Mouse (Mus musculus): ENCODE data around the gene Ebf1. TPM values are rescaled to one million over a fixed set of nuclear protein-coding genes. Genes with fewer than 3 reads are reported as not detected.

Ebf1 gene
- polyA plus RNA-seq, 1 experiment from 2014 or later, result 43.7 TPM

DNA sequence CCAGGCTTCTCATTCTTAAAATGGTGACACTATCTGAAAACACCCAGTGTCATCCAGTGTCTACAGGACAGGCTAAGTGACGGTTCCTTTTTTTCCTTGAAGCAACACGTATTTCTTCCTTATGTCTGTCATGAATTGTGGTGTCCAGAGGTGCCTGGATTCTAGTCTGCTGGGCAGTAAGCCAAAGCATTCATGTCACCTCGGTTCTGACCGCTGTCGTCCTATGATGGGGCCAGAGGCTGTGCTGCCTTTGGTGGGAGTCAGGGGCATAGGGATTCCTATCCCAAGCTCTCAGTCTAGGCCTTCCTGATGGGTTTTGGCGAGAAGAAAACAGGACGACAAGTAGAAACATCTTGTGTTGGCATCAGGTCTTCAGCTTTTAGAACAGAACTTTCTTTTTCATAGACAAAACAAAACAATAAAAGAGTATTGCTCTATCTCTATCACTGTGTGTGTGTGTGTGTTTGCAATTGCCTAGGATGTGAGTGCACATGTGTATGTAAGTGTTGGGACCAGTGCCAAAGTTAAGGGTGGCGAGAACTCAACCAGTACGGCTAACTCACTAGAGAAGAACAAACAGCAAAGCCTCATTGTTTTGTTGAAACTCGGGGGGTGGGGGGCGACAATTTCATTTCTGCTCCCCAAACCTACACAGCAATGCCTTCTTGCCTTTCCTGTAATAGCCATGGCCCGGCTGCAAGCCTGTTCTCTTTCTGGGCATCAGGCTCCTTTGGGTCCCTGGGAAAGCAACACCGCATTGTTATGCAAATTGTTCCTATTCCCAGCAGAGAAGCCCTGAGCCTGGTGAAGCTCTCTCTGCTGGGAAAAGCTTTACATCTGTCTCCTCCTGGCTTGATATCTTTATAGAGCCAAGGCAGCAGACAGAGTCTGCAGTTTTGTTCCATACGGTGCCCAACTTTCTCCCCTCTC is 224.3 kb downstream of the Ebf1 start:
- no peak overlapping the region for H3K27ac ChIP-seq (ENCODE audit: low read length)
- no peaks in the 10 kb centered on the region for H3K9me3 ChIP-seq (ENCODE audit: control insufficient read depth, low read length)
- H3K9ac ChIP-seq (replicated peaks; ENCODE audit: low read depth, low read length), result no peak overlapping the region
- peak; percentile 75 for ATAC-seq
- H3K4me3 ChIP-seq (replicated peaks; ENCODE audit: low read length), result no peak overlapping the region
- H3K36me3 ChIP-seq (ENCODE audit: control insufficient read depth, insufficient read depth), result no peaks in the 10 kb centered on the region
- peaks cover 20% of the 10 kb centered on the region; the same call in 1 of the 2 replicates for H3K27me3 ChIP-seq (replicated peaks; ENCODE audit: control insufficient read depth, insufficient read depth, low read length)
- H3K4me2 ChIP-seq (ENCODE audit: low read length), result peak overlapping the region; percentile 11
- H3K4me1 ChIP-seq (replicated peaks; ENCODE audit: control insufficient read depth, insufficient read depth, low read length), result peaks cover 12% of the 10 kb centered on the region
- 31% methylated on average over 14 of the region's 14 CpGs for WGBS

DNA sequence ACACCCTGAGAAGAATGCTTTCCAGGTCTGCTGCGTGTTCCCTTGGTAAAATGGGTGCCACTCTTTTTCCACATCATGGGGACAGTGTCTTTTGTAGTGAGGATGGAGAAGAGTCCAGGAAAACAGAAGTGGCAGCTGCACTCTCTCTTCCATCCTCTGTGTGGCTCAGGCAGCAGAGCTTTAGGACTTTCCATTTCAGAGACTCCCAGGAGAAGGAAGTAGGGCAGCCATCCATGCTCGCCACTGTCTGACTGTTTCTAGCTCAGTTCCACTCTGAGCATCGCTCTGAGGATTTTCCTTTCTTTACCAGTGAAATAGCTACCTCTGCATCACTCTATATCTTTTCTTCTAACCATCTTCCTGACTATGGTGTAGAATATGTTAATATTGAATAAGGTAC is 234.8 kb downstream of the Ebf1 start:
- H3K36me3 ChIP-seq (ENCODE audit: control insufficient read depth, insufficient read depth), result no peaks in the 10 kb centered on the region
- no peak overlapping the region for H3K4me3 ChIP-seq (replicated peaks; ENCODE audit: low read length)
- ATAC-seq, result no peak
- H3K9ac ChIP-seq (replicated peaks; ENCODE audit: low read depth, low read length), result no peak overlapping the region
- H3K4me2 ChIP-seq (ENCODE audit: low read length), result no peak overlapping the region
- 0 out of 2 replicates have a peak, but pooled peaks cover 2% of the 10 kb centered on the region for H3K27me3 ChIP-seq (replicated peaks; ENCODE audit: control insufficient read depth, insufficient read depth, low read length)
- H3K9me3 ChIP-seq (ENCODE audit: control insufficient read depth, low read length), result no peaks in the 10 kb centered on the region
- H3K4me1 ChIP-seq (replicated peaks; ENCODE audit: control insufficient read depth, insufficient read depth, low read length), result no peaks in the 10 kb centered on the region
- no peak overlapping the region for H3K27ac ChIP-seq (ENCODE audit: low read length)
- WGBS, result 90% methylated on average over 3 of the region's 3 CpGs

DNA sequence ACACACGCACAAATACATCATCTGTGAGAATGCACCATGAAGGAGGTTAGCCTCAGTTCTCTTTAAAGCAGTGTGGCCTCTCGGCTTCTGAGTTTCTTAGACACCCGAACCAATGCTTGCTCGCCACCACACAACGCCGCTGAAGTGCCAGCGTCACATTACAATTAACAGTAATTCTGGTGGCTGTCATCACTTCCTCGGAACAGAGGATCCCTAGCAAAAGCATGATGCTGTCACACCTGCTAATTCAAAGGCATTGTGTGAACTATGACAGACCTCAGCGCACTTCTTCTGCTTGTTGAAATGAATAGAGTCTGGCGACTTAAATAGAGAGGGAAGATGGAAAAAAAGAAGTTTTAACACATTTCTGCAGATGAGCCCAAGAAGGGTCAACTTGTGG is 235.8 kb downstream of the Ebf1 start:
- Histone ChIP-seq H3K4me1 (replicated peaks; ENCODE audit: control insufficient read depth, insufficient read depth, low read length) (no peaks in the 10 kb centered on the region), H3K36me3 (ENCODE audit: control insufficient read depth, insufficient read depth) (no peaks in the 10 kb centered on the region), H3K9ac (replicated peaks; ENCODE audit: low read depth, low read length) (no peak overlapping the region), H3K4me2 (ENCODE audit: low read length) (no peak overlapping the region), H3K4me3 (replicated peaks; ENCODE audit: low read length) (no peak overlapping the region), H3K27me3 (replicated peaks; ENCODE audit: control insufficient read depth, insufficient read depth, low read length) (0 out of 2 replicates have a peak, but pooled peaks cover 2% of the 10 kb centered on the region), H3K9me3 (ENCODE audit: control insufficient read depth, low read length) (no peaks in the 10 kb centered on the region), H3K27ac (ENCODE audit: low read length) (no peak overlapping the region)
- ATAC-seq, result peak; percentile 45; the same call in 1 of the 2 replicates
- 57% methylated on average over 10 of the region's 10 CpGs for WGBS

DNA sequence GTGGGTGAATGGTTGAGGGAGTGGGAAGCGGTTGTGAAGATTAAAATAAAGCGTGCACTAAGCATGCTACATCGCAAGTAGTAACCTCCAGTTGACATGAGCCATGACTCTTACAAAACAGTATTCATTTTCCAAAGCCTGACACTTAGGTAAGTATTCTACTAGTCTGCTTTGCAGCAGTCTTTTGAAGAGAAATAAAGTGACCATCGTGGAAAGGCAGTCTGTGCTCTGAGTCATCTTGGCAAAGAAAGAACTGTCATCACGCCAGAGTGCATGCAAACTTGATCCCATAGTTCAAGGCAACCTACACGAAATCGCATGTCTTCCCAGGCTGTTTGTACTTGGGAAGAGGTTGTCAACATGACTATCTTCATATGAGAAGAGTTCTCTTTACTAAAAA is 237.4 kb downstream of the Ebf1 start:
- H3K4me2 ChIP-seq (ENCODE audit: low read length), result no peak overlapping the region
- H3K9me3 ChIP-seq (ENCODE audit: control insufficient read depth, low read length), result no peaks in the 10 kb centered on the region
- no peaks in the 10 kb centered on the region for H3K4me1 ChIP-seq (replicated peaks; ENCODE audit: control insufficient read depth, insufficient read depth, low read length)
- 0 out of 2 replicates have a peak, but pooled peaks cover 2% of the 10 kb centered on the region for H3K27me3 ChIP-seq (replicated peaks; ENCODE audit: control insufficient read depth, insufficient read depth, low read length)
- H3K36me3 ChIP-seq (ENCODE audit: control insufficient read depth, insufficient read depth), result no peaks in the 10 kb centered on the region
- H3K27ac ChIP-seq (ENCODE audit: low read length), result no peak overlapping the region
- H3K4me3 ChIP-seq (replicated peaks; ENCODE audit: low read length), result no peak overlapping the region
- ATAC-seq, result no peak
- WGBS, result 88% methylated on average over 7 of the region's 7 CpGs
- no peak overlapping the region for H3K9ac ChIP-seq (replicated peaks; ENCODE audit: low read depth, low read length)

DNA sequence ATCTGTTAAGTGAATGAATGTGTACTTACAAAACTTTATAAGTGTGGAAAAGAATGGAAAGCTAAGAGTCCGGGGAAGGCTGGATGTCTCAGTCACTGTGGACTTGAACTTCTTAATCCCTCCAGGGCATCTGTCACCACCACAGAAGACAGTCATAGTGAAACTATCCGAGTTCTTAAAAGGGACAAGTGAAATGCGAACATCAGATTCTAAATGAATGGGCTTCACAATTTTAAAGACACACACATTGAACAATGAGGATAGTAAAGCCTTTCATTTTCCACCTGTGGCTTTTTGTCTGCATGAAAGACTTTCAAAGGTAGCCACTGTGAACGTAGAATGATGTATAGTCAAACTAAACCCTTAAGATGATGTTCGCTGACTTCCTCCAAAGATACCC is 244.0 kb downstream of the Ebf1 start:
- Histone ChIP-seq H3K9me3 (ENCODE audit: control insufficient read depth, low read length) (no peaks in the 10 kb centered on the region), H3K36me3 (ENCODE audit: control insufficient read depth, insufficient read depth) (no peaks in the 10 kb centered on the region), H3K4me3 (replicated peaks; ENCODE audit: low read length) (no peak overlapping the region), H3K9ac (replicated peaks; ENCODE audit: low read depth, low read length) (no peak overlapping the region), H3K4me1 (replicated peaks; ENCODE audit: control insufficient read depth, insufficient read depth, low read length) (no peaks in the 10 kb centered on the region), H3K27me3 (replicated peaks; ENCODE audit: control insufficient read depth, insufficient read depth, low read length) (no peaks in the 10 kb centered on the region), H3K27ac (ENCODE audit: low read length) (no peak overlapping the region), H3K4me2 (ENCODE audit: low read length) (no peak overlapping the region)
- ATAC-seq, result no peak
- WGBS, result 61% methylated on average over 5 of the region's 5 CpGs

DNA sequence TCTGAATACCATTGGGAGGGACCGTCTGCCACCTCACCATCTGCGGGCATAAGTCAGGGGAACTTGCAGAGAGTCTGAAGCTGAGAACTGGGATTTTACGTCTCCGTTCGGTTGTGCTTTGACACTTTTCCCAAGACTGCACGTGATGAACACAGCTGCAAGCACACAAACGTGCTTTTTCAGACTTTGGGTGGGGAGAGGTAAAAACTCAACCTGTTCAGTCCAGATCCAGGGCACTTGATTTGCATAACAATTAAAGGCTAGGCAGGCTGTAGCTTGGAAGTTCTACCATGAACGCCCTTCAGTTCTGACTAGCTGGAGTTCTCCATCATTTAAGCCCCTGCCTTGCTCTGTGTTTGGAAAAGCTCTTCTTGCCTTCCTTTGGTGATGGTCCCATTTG is 246.8 kb downstream of the Ebf1 start:
- H3K36me3 ChIP-seq (ENCODE audit: control insufficient read depth, insufficient read depth), result no peaks in the 10 kb centered on the region
- H3K4me1 ChIP-seq (replicated peaks; ENCODE audit: control insufficient read depth, insufficient read depth, low read length), result peaks cover 9% of the 10 kb centered on the region; the same call in 1 of the 2 replicates
- H3K9me3 ChIP-seq (ENCODE audit: control insufficient read depth, low read length), result no peaks in the 10 kb centered on the region
- WGBS, result 58% methylated on average over 8 of the region's 8 CpGs
- H3K4me2 ChIP-seq (ENCODE audit: low read length), result no peak overlapping the region
- no peak overlapping the region for H3K27ac ChIP-seq (ENCODE audit: low read length)
- no peaks in the 10 kb centered on the region for H3K27me3 ChIP-seq (replicated peaks; ENCODE audit: control insufficient read depth, insufficient read depth, low read length)
- no peak for ATAC-seq
- H3K9ac ChIP-seq (replicated peaks; ENCODE audit: low read depth, low read length), result no peak overlapping the region
- H3K4me3 ChIP-seq (replicated peaks; ENCODE audit: low read length), result no peak overlapping the region

DNA sequence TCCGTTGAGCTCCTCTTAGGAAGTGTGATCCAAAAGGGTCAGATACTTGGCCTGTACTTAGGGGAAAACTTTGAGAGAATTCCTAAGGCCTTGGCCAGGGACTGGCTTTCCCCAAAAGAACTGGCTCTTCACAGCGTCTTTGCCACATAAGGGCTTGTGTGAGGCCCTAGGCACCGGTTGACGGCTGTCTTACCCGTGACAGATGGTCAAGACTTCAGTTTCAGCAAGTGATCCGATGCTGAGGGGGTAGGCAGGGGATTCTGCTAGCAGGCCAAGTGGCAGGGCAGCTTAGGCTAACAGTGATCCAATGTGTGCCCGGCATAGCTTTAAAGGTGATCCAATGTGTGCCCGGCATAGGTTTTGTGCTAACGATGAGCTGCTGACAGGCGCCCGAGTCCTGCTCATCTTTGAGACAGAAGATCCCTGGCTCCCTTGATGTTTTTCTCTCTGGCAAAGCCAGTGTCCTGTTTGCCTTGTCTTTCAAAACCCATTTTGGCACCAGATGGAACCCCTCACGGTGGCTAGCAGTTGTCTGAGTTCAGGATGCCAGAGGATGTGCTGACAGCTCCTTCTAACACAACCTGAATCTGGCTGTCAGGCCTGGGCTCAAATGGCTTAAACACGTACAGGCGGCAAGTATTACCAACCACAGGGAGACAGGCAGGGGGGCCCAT is 249.5 kb downstream of the Ebf1 start:
- Histone ChIP-seq H3K36me3 (ENCODE audit: control insufficient read depth, insufficient read depth) (no peaks in the 10 kb centered on the region), H3K4me3 (replicated peaks; ENCODE audit: low read length) (no peak overlapping the region), H3K4me2 (ENCODE audit: low read length) (no peak overlapping the region), H3K9ac (replicated peaks; ENCODE audit: low read depth, low read length) (no peak overlapping the region), H3K4me1 (replicated peaks; ENCODE audit: control insufficient read depth, insufficient read depth, low read length) (peaks cover 9% of the 10 kb centered on the region; the same call in 1 of the 2 replicates), H3K9me3 (ENCODE audit: control insufficient read depth, low read length) (no peaks in the 10 kb centered on the region), H3K27ac (ENCODE audit: low read length) (no peak overlapping the region), H3K27me3 (replicated peaks; ENCODE audit: control insufficient read depth, insufficient read depth, low read length) (no peaks in the 10 kb centered on the region)
- WGBS, result 57% methylated on average over 14 of the region's 14 CpGs
- peak; percentile 65 for ATAC-seq

DNA sequence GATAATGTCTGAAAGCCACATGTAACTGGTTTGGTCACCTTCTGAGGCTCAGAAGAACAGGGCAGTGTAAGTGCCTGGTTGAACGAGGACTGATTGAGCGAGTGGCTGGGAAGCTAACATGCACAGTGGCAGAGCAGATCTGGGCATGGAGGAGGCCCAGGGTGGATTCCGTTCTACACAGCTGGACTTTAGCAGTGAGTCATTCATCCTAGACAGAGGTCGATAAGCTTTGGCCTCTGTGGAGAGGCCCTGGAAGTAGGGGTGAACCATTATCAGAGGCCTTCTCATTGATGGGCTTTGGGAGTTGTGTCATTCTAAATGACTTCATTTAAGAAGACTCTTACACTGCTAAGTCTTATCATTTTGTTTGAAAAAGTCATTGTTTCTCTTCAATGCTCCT is 250.3 kb downstream of the Ebf1 start:
- Histone ChIP-seq H3K27me3 (replicated peaks; ENCODE audit: control insufficient read depth, insufficient read depth, low read length) (no peaks in the 10 kb centered on the region), H3K4me2 (ENCODE audit: low read length) (no peak overlapping the region), H3K9me3 (ENCODE audit: control insufficient read depth, low read length) (no peaks in the 10 kb centered on the region), H3K36me3 (ENCODE audit: control insufficient read depth, insufficient read depth) (no peaks in the 10 kb centered on the region), H3K9ac (replicated peaks; ENCODE audit: low read depth, low read length) (no peak overlapping the region), H3K27ac (ENCODE audit: low read length) (no peak overlapping the region), H3K4me3 (replicated peaks; ENCODE audit: low read length) (no peak overlapping the region), H3K4me1 (replicated peaks; ENCODE audit: control insufficient read depth, insufficient read depth, low read length) (peaks cover 9% of the 10 kb centered on the region; the same call in 1 of the 2 replicates)
- no peak for ATAC-seq
- WGBS, result 77% methylated on average over 4 of the region's 4 CpGs

DNA sequence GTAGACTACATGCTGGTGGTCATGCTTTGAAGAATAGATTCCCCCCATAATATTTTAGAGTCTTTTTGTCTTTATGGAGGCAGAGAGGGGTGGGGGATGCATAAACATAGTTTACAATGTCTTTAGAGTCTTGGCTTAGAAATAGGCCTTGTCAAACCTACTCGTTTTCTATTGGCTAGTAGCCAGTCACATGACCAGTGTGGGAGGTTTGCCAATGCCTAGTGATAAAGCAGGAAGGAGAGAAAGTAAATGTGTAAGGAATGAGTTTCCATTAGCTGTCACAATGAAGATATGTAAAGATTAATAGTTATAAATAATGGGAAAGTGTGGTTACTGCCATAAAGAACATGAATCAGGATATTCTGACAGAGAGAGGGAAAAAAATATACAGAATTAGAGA is 256.8 kb downstream of the Ebf1 start:
- no peak for ATAC-seq
- Histone ChIP-seq H3K9me3 (ENCODE audit: control insufficient read depth, low read length) (no peaks in the 10 kb centered on the region), H3K27me3 (replicated peaks; ENCODE audit: control insufficient read depth, insufficient read depth, low read length) (no peaks in the 10 kb centered on the region), H3K36me3 (ENCODE audit: control insufficient read depth, insufficient read depth) (no peaks in the 10 kb centered on the region), H3K4me2 (ENCODE audit: low read length) (no peak overlapping the region), H3K27ac (ENCODE audit: low read length) (no peak overlapping the region), H3K9ac (replicated peaks; ENCODE audit: low read depth, low read length) (no peak overlapping the region), H3K4me3 (replicated peaks; ENCODE audit: low read length) (no peak overlapping the region), H3K4me1 (replicated peaks; ENCODE audit: control insufficient read depth, insufficient read depth, low read length) (no peaks in the 10 kb centered on the region)
- WGBS, result 49% methylated on average over 1 of the region's 1 CpGs
